Mouse (Mus musculus): ENCODE data around the gene Dmtf1. TPM values are rescaled to one million over a fixed set of nuclear protein-coding genes. Genes with fewer than 3 reads are reported as not detected.

Gene Dmtf1
- polyA plus RNA-seq, 1 experiment, result 67.3 TPM

Other genes starting within 250 kb of the Dmtf1 start
- 23.8 and 27.1 TPM in 2 replicates for gene Crot, start 164.5 kb downstream of the Dmtf1 start, polyA plus RNA-seq (2012; rRNA removed)
- 20.1 and 21.6 TPM in 2 replicates for gene Tmem243, start 61.1 kb downstream of the Dmtf1 start, polyA plus RNA-seq (2012; rRNA removed)
- 15.2 and 15.6 TPM in 2 replicates for gene 9330182L06Rik, start 104.3 kb upstream of the Dmtf1 start, polyA plus RNA-seq (2012; rRNA removed)

All from frontal cortex, adult 2 months (tissue).